Mouse (Mus musculus) ES-Bruce4 (cell line): Measurements from ENCODE around the gene Rph3al.

Experiments
- CTCF ChIP-seq: IDR thresholded peaks from one replicate; pipeline ENCODE4 v1.8.1; 2011; ENCODE audit warnings: low read depth, low read length
- POLR2A ChIP-seq: IDR thresholded peaks from one replicate; pipeline ENCODE4 v1.8.1; 2011; ENCODE audit warnings: low read length; ENCODE audit not compliant: insufficient read depth

DNA sequence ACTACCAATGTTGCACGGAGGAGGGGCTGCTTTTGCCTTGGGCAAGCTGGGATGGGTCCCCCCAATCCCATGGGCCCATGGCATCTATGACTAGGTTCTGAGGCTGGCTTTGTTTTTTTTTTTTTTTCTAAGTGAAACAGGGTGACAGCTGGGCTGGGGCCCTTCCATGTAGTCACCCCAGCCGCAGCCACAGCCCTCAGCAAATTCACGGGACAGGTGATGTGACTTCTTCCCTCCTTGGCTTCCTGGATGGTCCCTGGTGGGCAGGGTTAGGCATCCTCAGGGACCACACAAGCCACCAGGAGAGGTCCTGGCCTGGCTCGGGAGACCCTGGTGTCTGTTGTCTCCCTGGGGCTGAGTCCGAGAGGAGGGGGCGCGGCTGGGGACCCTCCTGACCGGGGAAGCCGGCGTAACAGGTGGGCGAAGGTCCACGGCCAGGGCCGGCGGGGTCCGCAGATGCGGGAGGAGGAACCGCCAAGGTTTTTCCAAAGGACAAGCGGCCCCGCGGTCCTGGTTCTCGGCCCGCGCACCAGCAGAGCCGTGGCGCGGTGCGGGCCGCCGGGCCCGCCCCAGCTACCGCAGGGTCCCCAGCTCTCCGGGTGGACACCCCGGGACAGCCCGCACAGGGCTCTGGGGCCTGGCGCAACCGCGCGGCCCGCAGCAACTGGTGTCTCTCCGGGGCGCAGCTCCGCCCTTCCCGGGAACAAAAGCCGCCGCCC is 143.5 kb downstream of the Rph3al start:
- TF ChIP-seq CTCF (no peak), POLR2A (no peak)
